Mouse (Mus musculus) inflammation-experienced regulatory T-cells, adult 16 weeks (primary cell): ENCODE measurements around the gene Il4. TPM values are rescaled to one million over a fixed set of nuclear protein-coding genes. Genes with fewer than 3 reads are reported as not detected.

Source experiments
- polyA plus RNA-seq: library from polyadenylated mRNA; unstranded; fragments of 100-300 nt; shearing (Covaris generic); gene quantifications from one replicate; pipeline ENCODE4 v1.2.1, GENCODE M21; 2017

The Il4 gene
- polyA plus RNA-seq, result 4.1 TPM

DNA sequence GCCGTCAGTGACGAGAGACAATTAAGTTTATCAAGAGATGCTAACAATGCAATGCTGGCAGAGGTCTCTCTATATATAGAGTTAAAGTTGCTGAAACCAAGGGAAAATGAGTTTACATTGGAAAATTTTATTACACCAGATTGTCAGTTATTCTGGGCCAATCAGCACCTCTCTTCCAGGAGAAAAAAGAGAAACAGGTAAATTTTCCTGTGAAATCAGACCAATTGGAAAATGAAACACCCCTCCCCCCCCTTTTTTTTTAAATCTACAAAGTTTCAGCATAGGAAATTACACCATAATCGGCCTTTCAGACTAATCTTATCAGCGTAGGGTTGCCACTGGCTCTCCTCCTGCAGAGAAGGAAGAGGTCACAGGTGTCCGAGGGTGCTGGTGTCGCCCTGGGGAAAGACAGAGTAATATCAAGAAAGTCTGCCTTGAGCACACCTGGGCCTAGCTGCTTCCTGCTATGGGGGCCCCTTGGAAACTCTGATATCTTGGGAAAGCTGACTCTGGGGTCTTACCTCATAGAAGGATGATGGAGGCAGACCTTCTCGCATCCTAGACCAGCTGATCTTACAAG lies at the start of gene Il4:
Il4 (minus strand) TSS at position 51 of the 580 bp plus-strand sequence.

GRCm38 (mm10) chr11:53634556-53634955 lies 16.1 kb upstream of the Il4 start, which contains the start of gene Il13:
TSS of gene Il13 (minus strand) at chr11:53634702.

GRCm38 (mm10) chr11:53567224-53568014 lies 51.0 kb downstream of the Il4 start, which contains the start of gene Kif3a:
TSS of gene Kif3a (plus strand) at chr11:53567379.

Other genes starting within 250 kb of the Il4 start
- not detected for gene Leap2, start 195.5 kb downstream of the Il4 start, polyA plus RNA-seq
- gene Uqcrq, start 187.8 kb downstream of the Il4 start, polyA plus RNA-seq, result 310 TPM
- 0.48 TPM for gene Gdf9, start 187.6 kb downstream of the Il4 start, polyA plus RNA-seq
- gene Gm10447, start 161.6 kb downstream of the Il4 start, polyA plus RNA-seq, result not detected
- not detected for gene Shroom1, start 161.5 kb downstream of the Il4 start, polyA plus RNA-seq
- not detected for gene Gm9837, start 148.2 kb downstream of the Il4 start, polyA plus RNA-seq
- gene Gm9945, start 138.5 kb downstream of the Il4 start, polyA plus RNA-seq, result not detected
- not detected for gene Sowaha, start 138.4 kb downstream of the Il4 start, polyA plus RNA-seq
- gene Sept8, start 99.4 kb downstream of the Il4 start, polyA plus RNA-seq, result 1.6 TPM
- gene Kif3a, start 51.3 kb downstream of the Il4 start, polyA plus RNA-seq, result 20.2 TPM
- not detected for gene Il13, start 16.0 kb upstream of the Il4 start, polyA plus RNA-seq
- gene Rad50, start 88.7 kb upstream of the Il4 start, polyA plus RNA-seq, result 61.8 TPM
- gene Il5, start 102.1 kb upstream of the Il4 start, polyA plus RNA-seq, result not detected
- gene Irf1, start 151.3 kb upstream of the Il4 start, polyA plus RNA-seq, result 521 TPM
- 2.5 TPM for gene Gm17334, start 154.5 kb upstream of the Il4 start, polyA plus RNA-seq
- gene Gm12216, start 240.6 kb upstream of the Il4 start, polyA plus RNA-seq, result 44.5 TPM